8 mouse cellular contexts compared by ENCODE assay signal in the genomic region with DNA sequence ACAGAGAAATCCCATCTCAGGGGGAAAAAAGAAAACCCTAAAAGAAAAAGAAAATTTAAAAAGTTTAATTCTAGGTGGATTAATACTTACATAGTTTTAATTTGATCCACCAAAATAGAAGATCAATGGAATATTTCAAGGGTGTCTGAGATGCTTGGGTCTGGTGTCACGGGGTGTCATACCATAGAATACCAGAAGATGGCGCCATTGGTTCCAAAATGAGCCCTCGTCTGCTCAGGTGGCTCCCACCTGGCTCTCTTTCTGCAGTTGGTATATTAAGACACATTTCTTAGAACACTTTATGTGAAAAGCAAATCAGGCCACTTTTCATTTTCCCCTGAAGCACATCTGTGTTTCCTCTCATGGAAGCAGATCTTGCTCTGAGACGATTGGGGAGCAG. TPM values are rescaled to one million over a fixed set of nuclear protein-coding genes. Genes with fewer than 3 reads are reported as not detected.
DNase-seq lines count a peak whose midpoint lies in the region; ATAC-seq and TF ChIP-seq lines count a peak whose summit lies in the region.

No protein-coding gene starts in this region.

- H3K4me1 ChIP-seq in midbrain, embryonic 15.5 days: no peaks in the 10 kb centered on the region

- no peak overlapping the region for H3K4me2 ChIP-seq in midbrain, embryonic 15.5 days

- TF ChIP-seq CTCF in left cerebral cortex, adult 2 months (IDR thresholded peaks at IDR 0.05): peak; percentile 88

- peak; percentile 35 for DNase-seq in heart, adult 8-10 months (ENCODE audit: low spot score)
- DNase-seq in heart, adult 9 months (ENCODE audit: low spot score in 2 of 2): no peak
- peak; percentile 67 to 71 for DNase-seq in B cell, adult 2 months
- peak; percentile 50 for DNase-seq in adipocyte (ENCODE audit: low spot score)
- peak; percentile 64 to 71 for DNase-seq in left cerebral cortex, adult 2 months (ENCODE audit: extremely low spot score in 1 of 2, low spot score in 2 of 2)
- peak; percentile 41 to 51 for DNase-seq in thymus, postnatal 36 days

- H3K27me3 ChIP-seq in midbrain, embryonic 15.5 days (replicated peaks): no peaks in the 10 kb centered on the region

- H3K27ac ChIP-seq in left cerebral cortex, adult 2 months: no peak overlapping the region
- no peak overlapping the region for H3K27ac ChIP-seq in midbrain, embryonic 15.5 days

- no peak overlapping the region for H3K9ac ChIP-seq in midbrain, embryonic 15.5 days

- 11% methylated on average over 4 of the region's 4 CpGs for WGBS in midbrain, embryonic 15.5 days

- H3K36me3 ChIP-seq in midbrain, embryonic 15.5 days (replicated peaks): no peaks in the 10 kb centered on the region

- intact Hi-C loops in left cerebral cortex, adult 2 months (cut with DNase I): loop anchor here (1.0 to 10.0 kb wide), 3 partner anchors 53 to 534 kb away; no protein-coding TSS in a partner anchor

- H3K4me3 ChIP-seq in left cerebral cortex, adult 2 months: no peak overlapping the region
- no peak overlapping the region for H3K4me3 ChIP-seq in midbrain, embryonic 15.5 days

- H3K9me3 ChIP-seq in midbrain, embryonic 15.5 days: no peaks in the 10 kb centered on the region

- peak; percentile 66 for ATAC-seq in erythroblast, adult 5-6 weeks (replicated peaks; ENCODE audit: low FRiP score, poor library complexity, severe bottlenecking)
- ATAC-seq in midbrain, embryonic 15.5 days (replicated peaks): peak; percentile 76; the same call in 1 of the 2 replicates

RNA-seq across cellular contexts. Expression of gene Glrx5, which starts 18.4 kb away (rescaled TPM):
- 100 to 1,000 TPM in 1 of 4 experiments, 10 to 100 TPM in 3; 74.2 to 104 (median 85.4) TPM for total RNA-seq in heart, adult 8-10 months (2022)
- total RNA-seq in erythroblast, adult 5-6 weeks (2015; ENCODE audit: low replicate concordance): 170 and 188 TPM in 2 replicates
- total RNA-seq in erythroblast, adult 5-6 weeks (2017; ENCODE audit: low replicate concordance): 146 and 233 TPM in 2 replicates
- total RNA-seq in left cerebral cortex, adult 2 months (2021): 10 to 100 TPM; 46.0 to 50.2 TPM
- polyA plus RNA-seq in midbrain, embryonic 15.5 days (2015; fragmentation: Nextera tagmentation; extraction: Ambion mirVana): 143 and 144 TPM in 2 replicates

RNA-seq across cellular contexts. Expression of gene Syne3, which starts 41.3 kb away (rescaled TPM):
- 10 to 100 TPM in 1 of 4 experiments, 1 to 10 TPM in 3; 7.2 to 10.5 (median 7.7) TPM for total RNA-seq in heart, adult 8-10 months (2022)
- 4.8 and 5.6 TPM in 2 replicates for total RNA-seq in erythroblast, adult 5-6 weeks (2015; ENCODE audit: low replicate concordance)
- 10.3 and 14.8 TPM in 2 replicates for total RNA-seq in erythroblast, adult 5-6 weeks (2017; ENCODE audit: low replicate concordance)
- total RNA-seq in left cerebral cortex, adult 2 months (2021): 1 to 10 TPM; 1.7 to 1.9 TPM
- polyA plus RNA-seq in midbrain, embryonic 15.5 days (2015; fragmentation: Nextera tagmentation; extraction: Ambion mirVana): 0.40 and 0.49 TPM in 2 replicates

Comparison
In these comparisons a context has a peak if more than half of its experiments do, and no peak if none do; other contexts are left out.
1. DNase-seq: peak in heart, adult 8-10 months (single experiment), B cell, adult 2 months (2 of 2), adipocyte (single experiment), left cerebral cortex, adult 2 months (2 of 2) and thymus, postnatal 36 days (2 of 2); none in heart, adult 9 months (0 of 2).